Mouse (Mus musculus) adrenal gland, postnatal 4 days (tissue): Measurements from ENCODE around the gene Tmeff2. TPM values are rescaled to one million over a fixed set of nuclear protein-coding genes. Genes with fewer than 3 reads are reported as not detected.

ENCODE experiments used
- DNase-seq, 2 experiments: peaks; one replicate each; pipeline ENCODE4 v3.0.0; 2021 to 2022; ENCODE audit warnings: low spot score in 2 of 2, mixed read lengths in 2 of 2
- microRNA-seq: library from miRNA; unstranded; fragments of <30 nt; microRNA quantifications from one replicate; pipeline ENCODE4 v1.2.0, GENCODE M21; 2021
- total RNA-seq, 2 experiments: library from RNA; stranded (reverse); gene quantifications; 2 replicates each; pipeline ENCODE4 v1.2.3; 2021

Gene Tmeff2
- total RNA-seq, 2 experiments from 2014 or later = 11.5 to 12.7 TPM

DNA sequence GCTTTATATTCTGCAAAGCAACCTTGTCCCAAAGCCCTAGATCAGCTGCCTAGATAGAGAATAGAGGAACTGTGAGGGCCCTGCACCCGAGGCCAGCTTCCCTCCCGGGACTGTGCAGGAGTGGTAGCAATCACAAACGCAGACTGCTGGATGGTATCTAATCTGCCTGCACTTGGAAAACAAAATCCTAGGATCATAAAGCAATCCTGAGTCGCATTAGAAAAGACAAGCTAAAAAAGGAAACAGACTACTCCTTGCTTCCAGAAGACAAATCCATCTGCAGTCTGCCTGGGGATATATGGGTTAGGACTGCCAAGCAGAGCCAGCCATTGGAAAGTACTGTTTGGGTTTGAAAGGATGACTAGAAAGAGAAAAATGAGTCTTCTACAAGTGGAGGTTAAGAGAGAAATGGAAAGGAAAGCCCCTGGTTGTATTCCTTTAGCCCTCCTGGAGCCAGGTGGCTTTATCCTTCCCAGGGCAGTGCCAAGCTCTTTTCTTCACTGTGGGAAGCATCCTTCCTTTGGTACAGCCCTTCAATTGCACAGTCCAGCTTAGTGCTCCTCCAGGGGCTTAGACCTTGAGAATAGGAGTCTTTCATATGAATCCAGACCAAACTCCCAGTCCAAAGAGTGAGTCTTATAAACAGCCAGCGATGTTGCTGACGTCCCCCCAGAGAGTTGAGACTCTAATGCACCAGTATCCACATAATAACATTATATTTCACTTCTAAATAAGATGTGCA, 291.6 kb downstream of the Tmeff2 start:
- no peak for DNase-seq

DNA sequence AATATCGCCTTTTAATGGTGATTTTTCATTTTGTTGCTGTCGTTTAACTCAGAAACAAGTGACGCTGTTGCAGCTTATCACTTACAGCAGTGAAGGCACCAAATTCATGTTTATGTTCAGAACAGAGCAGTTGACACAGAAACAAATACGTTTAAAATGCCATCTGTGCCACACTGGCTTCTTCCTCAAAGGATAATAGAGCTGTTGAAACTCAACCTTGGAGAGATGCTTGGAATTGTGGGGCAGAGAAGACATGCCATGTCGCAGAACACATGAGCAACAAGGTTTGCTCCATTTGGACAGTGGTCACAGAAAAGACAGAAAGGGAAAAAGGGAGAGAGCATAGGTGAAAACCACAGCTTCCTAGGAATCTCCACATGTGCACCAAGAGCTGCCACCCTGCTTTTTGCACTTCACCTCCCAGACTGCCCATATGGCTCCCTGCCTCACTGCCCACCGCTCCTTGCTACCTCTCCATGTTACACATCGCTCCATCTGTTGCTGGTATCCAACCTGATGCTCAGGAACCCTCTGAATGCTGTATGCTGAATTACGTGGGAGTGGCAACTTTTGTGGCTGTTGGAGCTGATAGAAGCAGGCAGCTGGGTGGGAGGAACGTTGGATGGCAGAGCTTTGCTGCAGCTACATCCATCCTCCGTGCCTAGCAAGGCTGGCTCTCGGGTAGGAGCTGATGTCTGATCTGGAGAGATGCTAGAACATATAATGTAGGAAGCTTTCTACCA, 298.8 kb downstream of the Tmeff2 start:
- DNase-seq = no peak

DNA sequence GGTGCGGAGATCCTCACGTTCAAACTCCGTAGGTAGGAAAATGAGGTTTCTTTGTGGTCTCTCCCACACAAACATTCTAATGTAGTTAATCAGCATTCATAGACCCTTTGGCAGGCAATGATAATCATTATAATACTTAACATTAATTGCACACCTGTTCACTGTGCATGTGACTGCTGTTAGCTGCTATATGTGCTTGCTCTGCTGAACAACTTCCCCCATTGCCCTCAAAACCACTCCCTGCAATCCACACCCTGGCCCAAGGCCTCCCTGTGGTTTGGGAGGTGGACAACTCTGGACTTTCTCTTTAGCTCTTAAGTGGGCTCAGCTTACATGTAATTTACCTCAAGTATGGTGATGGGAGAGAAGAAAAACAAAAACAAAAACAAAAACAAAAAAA, 299.5 kb downstream of the Tmeff2 start:
- no peak for DNase-seq

DNA sequence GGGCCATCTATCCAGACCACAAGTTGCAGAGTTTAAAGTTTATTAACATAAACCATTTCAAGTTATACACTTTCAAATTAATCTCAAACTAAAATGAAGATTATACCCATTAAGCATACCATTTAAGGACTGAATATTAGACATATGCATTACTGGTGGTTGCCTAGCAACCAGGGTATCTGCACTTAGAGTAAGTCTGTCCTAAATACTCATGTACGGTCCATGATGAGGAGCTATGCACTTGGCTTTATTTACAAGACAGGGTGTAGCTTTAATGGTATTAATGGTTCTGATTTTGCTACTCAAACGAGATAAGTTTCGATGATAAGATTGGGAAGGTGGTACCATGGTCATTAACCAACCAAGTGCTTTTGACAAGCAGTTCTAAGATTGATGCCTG, 315.2 kb downstream of the Tmeff2 start:
- no peak for DNase-seq

DNA sequence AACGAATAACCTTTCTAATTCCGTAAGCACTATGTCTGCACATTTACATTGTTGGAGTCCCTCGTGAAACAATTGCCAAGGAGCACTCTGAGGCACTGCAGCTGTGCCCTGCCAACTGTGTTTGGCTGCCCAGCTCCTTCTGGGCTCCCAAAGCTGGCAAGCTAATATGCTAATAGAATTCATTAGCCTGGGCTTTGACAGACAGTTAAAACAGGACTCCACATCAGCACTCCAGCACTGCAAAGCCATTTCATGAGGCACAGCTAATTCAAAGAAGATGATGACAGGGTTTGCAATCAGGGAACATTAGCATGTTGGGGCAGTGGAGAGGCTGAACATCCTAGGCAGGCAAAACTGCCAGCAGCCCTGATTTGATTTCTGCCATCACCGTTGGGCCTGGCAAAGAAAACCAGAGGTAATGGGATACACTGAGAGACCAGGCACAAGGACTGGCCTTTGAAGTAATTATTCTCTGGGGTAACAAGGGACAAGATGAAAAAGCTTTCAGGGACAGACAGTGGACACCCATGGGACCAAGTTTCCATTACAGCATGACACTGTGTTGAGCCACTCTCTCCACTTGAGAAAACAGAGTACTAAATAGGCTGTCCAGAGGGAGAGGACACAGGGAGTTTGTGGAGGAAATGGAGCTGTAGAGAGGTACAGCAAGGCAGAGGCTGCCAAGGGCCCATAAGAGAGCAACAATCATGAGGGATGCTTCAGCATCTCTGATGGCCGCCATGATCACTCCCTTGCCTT, 316.0 kb downstream of the Tmeff2 start:
- DNase-seq = no peak

DNA sequence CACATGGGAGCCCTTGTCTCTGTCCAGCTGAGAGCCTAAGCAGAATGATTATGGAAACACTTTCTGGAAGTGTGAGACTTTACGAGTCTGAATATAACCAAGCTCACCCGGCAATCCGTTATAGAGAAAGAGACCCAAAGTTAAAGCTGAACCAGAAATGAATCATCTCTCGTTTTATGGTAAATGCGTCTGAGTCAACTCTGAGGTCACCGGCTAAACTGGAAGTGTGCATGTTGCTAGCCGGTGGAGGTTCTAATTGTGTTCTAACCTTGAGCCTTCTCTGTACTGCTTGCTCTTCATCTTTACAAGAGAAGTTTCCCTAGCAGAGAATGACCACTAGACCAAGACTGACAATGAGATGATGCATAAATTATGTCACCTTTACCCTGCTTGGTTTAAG, 316.8 kb downstream of the Tmeff2 start:
- no peak for DNase-seq

DNA sequence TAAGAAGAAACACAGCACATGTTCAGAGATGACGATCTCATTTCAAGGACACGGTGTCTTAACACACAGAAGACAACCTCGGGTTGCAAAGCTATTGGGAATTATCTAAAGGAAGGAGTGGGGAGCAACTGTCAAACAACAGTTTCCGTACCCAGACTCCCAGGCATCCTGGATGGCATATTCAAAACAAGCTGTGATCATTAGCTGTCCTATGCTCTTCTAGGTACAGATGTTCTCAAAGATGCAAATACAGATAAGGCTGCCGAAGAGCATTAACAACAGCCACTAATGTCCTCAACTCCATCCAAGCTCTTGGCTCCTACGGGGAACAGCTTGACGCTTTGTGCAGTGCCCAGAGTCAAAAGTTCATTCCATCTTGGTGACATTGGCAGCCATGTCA, 324.7 kb downstream of the Tmeff2 start:
- DNase-seq = no peak

Small RNAs within 50 kb of the gene (microRNA-seq; reads per million reads assigned to microRNA genes)
- gene Gm25736 = not detected
